In the genomic region with DNA sequence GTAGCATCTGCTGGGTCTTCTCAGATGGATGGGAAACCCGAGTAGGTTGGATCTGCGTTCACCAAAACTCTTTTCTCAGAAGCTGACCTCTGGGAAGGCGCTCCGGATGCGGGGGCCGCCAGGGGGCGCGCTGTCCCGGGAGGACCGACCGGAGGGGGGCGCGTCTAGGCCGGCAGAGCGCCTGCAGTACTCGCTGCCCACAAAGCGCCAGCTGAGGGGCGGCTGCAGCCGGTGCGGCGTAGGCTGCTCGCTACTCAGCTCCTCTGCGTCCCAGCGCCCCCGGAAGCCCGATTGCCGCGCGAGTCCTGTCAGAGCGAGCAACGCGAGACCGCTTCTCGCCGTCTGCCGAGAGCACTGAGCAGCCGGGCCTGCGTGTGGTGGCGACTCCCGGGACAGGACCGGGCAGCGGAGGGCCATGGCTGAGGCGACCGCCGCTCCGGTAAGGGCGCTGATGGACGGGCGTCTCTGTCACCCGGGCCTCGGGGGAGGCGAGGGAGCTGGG, we compare ENCODE assay signal across 8 mouse cellular contexts. TPM values are rescaled to one million over a fixed set of nuclear protein-coding genes. Genes with fewer than 3 reads are reported as not detected.
DNase-seq lines count a peak whose midpoint lies in the region; ATAC-seq and TF ChIP-seq lines count a peak whose summit lies in the region.

Zfp398 (plus strand) TSS at position 180 of the 502 bp plus-strand sequence.

- H3K4me1 ChIP-seq in lung, embryonic 15.5 days = peaks cover 13% of the 10 kb centered on the region
- peaks cover 5% of the 10 kb centered on the region for H3K4me1 ChIP-seq in olfactory bulb, adult 2 months (ENCODE audit: control insufficient read depth, insufficient read depth, low read length)

- peak; percentile 61 for TF ChIP-seq POLR2A in olfactory bulb, adult 2 months (IDR thresholded peaks at IDR 0.05; ENCODE audit: insufficient read depth, low read depth, low read length)

- H3K4me2 ChIP-seq in lung, embryonic 15.5 days = peak within 1 kb of the TSS; percentile 67

- H3K27me3 ChIP-seq in lung, embryonic 15.5 days = no peaks in the 10 kb centered on the region

- DNase-seq in MN1 (ENCODE audit: low spot score) = peak; percentile 94
- DNase-seq in cerebellum, adult 8-10 months = peak; percentile 97
- DNase-seq in forelimb bud, embryonic 11.5 days (ENCODE audit: low read depth, low spot score) = peak; percentile 93
- DNase-seq in layer of hippocampus, adult 9-10 months (ENCODE audit: low spot score) = peak; percentile 81
- peak; percentile 92 for DNase-seq in thymus, adult 18-20 months

- under 1% methylated on average over 52 of the region's 52 CpGs for WGBS in lung, embryonic 15.5 days
- under 1% methylated on average over 52 of the region's 52 CpGs for WGBS in olfactory bulb, adult 2 months

- H3K9me3 ChIP-seq in lung, embryonic 15.5 days = no peaks in the 10 kb centered on the region

- H3K9ac ChIP-seq in lung, embryonic 15.5 days = peak within 1 kb of the TSS; percentile 92

- H3K4me3 ChIP-seq in lung, embryonic 15.5 days = peak within 1 kb of the TSS; percentile 95
- peak within 1 kb of the TSS; percentile 98 for H3K4me3 ChIP-seq in olfactory bulb, adult 2 months (ENCODE audit: insufficient read depth, low read depth, low read length)

- ATAC-seq in hematopoietic stem cell, adult 5-6 weeks (replicated peaks in 1 of 2; ENCODE audit: insufficient read depth in 1 of 2, low FRiP score in 2 of 2, low TSS enrichment in 1 of 2, low read depth in 1 of 2, poor library complexity in 2 of 2, severe bottlenecking in 2 of 2) = peak; percentile 86 to 96
- ATAC-seq in lung, embryonic 15.5 days (ENCODE audit: borderline replicate concordance, extremely low read depth, low FRiP score, low TSS enrichment) = peak; percentile 96

- peak; percentile 93 for TF ChIP-seq CTCF in olfactory bulb, adult 2 months (IDR thresholded peaks at IDR 0.05; ENCODE audit: insufficient read depth, low read depth, low read length)

- H3K36me3 ChIP-seq in lung, embryonic 15.5 days = no peaks in the 10 kb centered on the region

- peak within 1 kb of the TSS; percentile 95 for H3K27ac ChIP-seq in lung, embryonic 15.5 days
- peak within 1 kb of the TSS; percentile 93 for H3K27ac ChIP-seq in olfactory bulb, adult 2 months (ENCODE audit: insufficient read depth, low read depth, low read length)

RNA-seq across cellular contexts. Expression of gene Zfp398, which starts in this region (rescaled TPM):
- total RNA-seq in hematopoietic stem cell, adult 5-6 weeks (2017) = 21.6 and 24.5 TPM in 2 replicates
- polyA plus RNA-seq in lung, embryonic 15.5 days (2015; fragmentation: Nextera tagmentation; extraction: Ambion mirVana) = 8.8 and 9.3 TPM in 2 replicates
- polyA plus RNA-seq in olfactory bulb, adult 2 months (2012; ENCODE audit: insufficient read depth, insufficient read length, low replicate concordance, missing spikeins) = not detected in 2 replicates

Comparison
In these comparisons a context has a peak if more than half of its experiments do, and no peak if none do; other contexts are left out.
1. Peak in every context shown above with its lines: DNase-seq, ATAC-seq, H3K4me3 ChIP-seq and H3K27ac ChIP-seq.